Mouse (Mus musculus): Measurements from ENCODE around the gene Tnik. TPM values are rescaled to one million over a fixed set of nuclear protein-coding genes. Genes with fewer than 3 reads are reported as not detected.

The Tnik gene
- polyA plus RNA-seq, 1 experiment from 2014 or later = 14.7 TPM

- Histone ChIP-seq H3K9me3 (no peaks in the 10 kb centered on the region), H3K27me3 (replicated peaks) (no peaks in the 10 kb centered on the region), H3K27ac (no peak overlapping the region), H3K4me3 (replicated peaks) (no peak overlapping the region), H3K36me3 (no peaks in the 10 kb centered on the region), H3K9ac (no peak overlapping the region), H3K4me2 (peak overlapping the region; percentile 22; the same call in 1 of the 2 replicates), H3K4me1 (no peaks in the 10 kb centered on the region)
- peak; percentile 90 for ATAC-seq (ENCODE audit: insufficient read depth, low FRiP score, low read depth)
- whole genome bisulfite sequencing = 59% methylated on average over 7 of the region's 7 CpGs
These were observed 458.8 kb downstream of the Tnik start for GRCm38 (mm10) chr3:28721838-28722237.

GRCm38 (mm10) chr3:28722531-28722930 is 459.5 kb downstream of the Tnik start:
- no peak for ATAC-seq (ENCODE audit: insufficient read depth, low FRiP score, low read depth)
- Histone ChIP-seq H3K4me2 (no peak overlapping the region), H3K27me3 (replicated peaks) (no peaks in the 10 kb centered on the region), H3K36me3 (no peaks in the 10 kb centered on the region), H3K27ac (no peak overlapping the region), H3K9ac (no peak overlapping the region), H3K9me3 (no peaks in the 10 kb centered on the region), H3K4me1 (no peaks in the 10 kb centered on the region), H3K4me3 (replicated peaks) (no peak overlapping the region)

- Histone ChIP-seq H3K36me3 (no peaks in the 10 kb centered on the region), H3K4me2 (no peak overlapping the region), H3K9ac (no peak overlapping the region), H3K27ac (no peak overlapping the region), H3K9me3 (no peaks in the 10 kb centered on the region), H3K27me3 (replicated peaks) (no peaks in the 10 kb centered on the region), H3K4me1 (no peaks in the 10 kb centered on the region), H3K4me3 (replicated peaks) (no peak overlapping the region)
- WGBS = 65% methylated on average over 6 of the region's 6 CpGs
- no peak for ATAC-seq (ENCODE audit: insufficient read depth, low FRiP score, low read depth)
These were observed 460.5 kb downstream of the Tnik start for GRCm38 (mm10) chr3:28723534-28723933.

- no peaks in the 10 kb centered on the region for H3K36me3 ChIP-seq
- no peak overlapping the region for H3K27ac ChIP-seq
- H3K4me1 ChIP-seq = no peaks in the 10 kb centered on the region
- 73% methylated on average over 13 of the region's 13 CpGs for WGBS
- no peak overlapping the region for H3K4me3 ChIP-seq (replicated peaks)
- H3K4me2 ChIP-seq = no peak overlapping the region
- no peak overlapping the region for H3K9ac ChIP-seq
- no peak for ATAC-seq (ENCODE audit: insufficient read depth, low FRiP score, low read depth)
- H3K9me3 ChIP-seq = no peaks in the 10 kb centered on the region
- H3K27me3 ChIP-seq (replicated peaks) = no peaks in the 10 kb centered on the region
These were observed 462.2 kb downstream of the Tnik start for GRCm38 (mm10) chr3:28725203-28725602.

Small RNA genes lying within 50 kb of the gene (microRNA-seq; reads per million reads assigned to microRNA genes)
- gene Mir466q = not detected
